Mouse (Mus musculus): ENCODE data around the gene Anapc4.

Gene Anapc4

GRCm38 (mm10) chr5:52833761-52834274 lies at the start of gene Anapc4:
Gene Anapc4, plus strand, starts transcription at chr5:52834012.
- in situ Hi-C loops (cut with MboI, MseI), result no loop called here

DNA sequence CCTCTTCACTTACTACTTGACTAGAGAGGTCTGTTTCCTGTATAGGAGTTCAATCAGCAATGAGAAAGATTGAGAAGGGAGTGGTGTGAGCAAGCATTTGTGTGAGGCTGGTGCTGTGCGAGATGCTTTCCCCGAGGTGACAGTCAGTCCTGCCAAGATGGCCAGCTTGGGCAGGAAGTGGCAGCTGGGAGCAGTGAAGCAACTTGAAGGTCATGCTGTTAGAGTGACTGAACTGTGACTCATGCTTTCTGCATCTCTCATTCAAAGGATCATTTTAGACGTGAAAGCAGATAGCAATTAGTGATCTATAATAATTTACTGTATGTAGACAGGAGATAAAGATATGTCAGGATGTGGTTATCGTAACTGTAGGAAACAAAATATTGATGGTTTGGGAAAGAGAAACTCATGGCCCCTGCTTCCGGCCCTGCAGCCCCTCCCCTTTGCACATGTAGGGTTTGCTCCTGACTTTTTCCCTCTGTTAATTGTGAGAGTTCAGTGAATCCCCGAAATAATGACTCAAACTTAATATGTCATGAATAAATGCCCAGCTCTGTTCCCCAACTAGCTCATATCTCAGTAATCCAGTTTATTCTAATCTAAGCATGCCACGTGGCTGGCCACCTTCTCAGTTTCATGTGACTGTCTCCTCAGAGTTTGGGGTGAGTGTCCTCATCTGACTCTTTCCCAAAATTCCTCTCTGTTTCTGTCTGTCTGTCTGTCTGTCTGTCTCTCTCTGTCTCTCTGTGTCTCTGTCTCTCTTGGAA lies 47.1 kb upstream of the Anapc4 start:
- in situ Hi-C loops (cut with MboI, MseI), result loop anchor here (25.0 kb wide), 1 partner anchor 599 kb away; the partner anchor contains the start of gene Dhx15

- in situ Hi-C loops (cut with MboI, MseI), result loop anchor here (25.0 kb wide), 1 partner anchor 606 kb away; the partner anchor contains the start of gene Dhx15
Observed at GRCm38 (mm10) chr5:52793230-52793629, 40.6 kb upstream of the Anapc4 start.

DNA sequence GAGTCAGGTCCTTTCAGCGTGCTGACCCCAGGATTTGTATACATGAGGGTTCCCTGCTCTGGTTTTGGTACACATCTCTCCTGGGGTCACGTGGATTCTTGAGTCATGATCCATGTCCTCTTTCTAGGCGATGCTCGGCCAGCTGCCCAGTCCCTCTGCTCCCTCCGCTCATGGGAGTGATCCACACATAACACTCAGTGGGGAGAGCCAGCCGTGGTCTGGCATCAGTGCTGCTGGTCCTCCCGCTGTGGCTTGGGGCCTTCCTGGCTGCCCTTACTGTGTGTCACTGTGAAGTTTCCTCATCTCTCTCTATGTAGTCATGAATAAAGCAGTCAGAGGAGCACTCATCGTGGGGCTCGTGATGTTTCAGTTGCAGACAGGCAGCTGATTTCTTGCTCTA lies 39.7 kb upstream of the Anapc4 start:
- in situ Hi-C loops (cut with MboI, MseI), result loop anchor here (25.0 kb wide), 1 partner anchor 607 kb away; the partner anchor contains the start of gene Dhx15

DNA sequence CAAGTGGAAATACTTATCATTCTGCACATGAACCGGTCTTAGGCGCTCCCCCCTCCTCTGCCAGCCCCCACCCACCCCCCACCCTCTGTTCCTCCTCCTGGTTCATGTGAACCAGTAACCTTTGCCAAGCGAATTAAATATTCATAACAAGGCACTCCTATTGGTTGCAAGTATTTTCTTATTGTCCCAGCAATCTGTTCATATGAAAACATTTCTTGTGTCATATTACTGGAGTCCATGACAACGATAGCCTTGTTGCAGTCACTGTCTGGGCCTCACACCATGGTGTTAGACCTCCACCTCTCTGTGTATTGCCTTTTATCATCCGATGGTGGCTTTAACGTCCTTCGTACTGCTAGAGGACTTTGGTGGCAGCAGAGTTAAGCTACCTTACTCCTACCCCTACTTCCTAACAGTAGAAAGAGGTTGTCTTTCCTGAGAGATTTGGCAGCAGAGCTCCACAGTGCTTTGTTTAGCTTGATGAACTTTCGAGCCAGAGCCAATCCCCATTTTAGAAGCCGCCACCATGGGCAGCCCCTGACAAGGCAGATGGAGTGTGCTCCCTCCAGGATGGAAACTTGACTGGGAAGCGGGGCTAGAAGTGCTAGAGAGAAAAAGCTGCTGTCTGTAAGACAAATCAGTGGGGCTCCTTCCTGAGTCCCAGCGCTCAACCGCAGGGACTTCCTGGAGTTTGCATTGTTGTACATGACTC lies 34.4 kb upstream of the Anapc4 start:
- in situ Hi-C loops (cut with MboI, MseI), result loop anchor here (25.0 kb wide), 1 partner anchor 612 kb away; the partner anchor contains the start of gene Dhx15

GRCm38 (mm10) chr5:52805801-52806200 lies 28.0 kb upstream of the Anapc4 start:
- in situ Hi-C loops (cut with MboI, MseI), result loop anchor here (10.0 kb wide), 1 partner anchor 841 kb away; no protein-coding TSS in a partner anchor

GRCm38 (mm10) chr5:52806349-52806748 lies 27.5 kb upstream of the Anapc4 start:
- in situ Hi-C loops (cut with MboI, MseI), result loop anchor here (10.0 kb wide), 1 partner anchor 842 kb away; no protein-coding TSS in a partner anchor

- in situ Hi-C loops (cut with MboI, MseI), result loop anchor here (10.0 kb wide), 1 partner anchor 842 kb away; no protein-coding TSS in a partner anchor
Observed at GRCm38 (mm10) chr5:52807030-52807429, 26.8 kb upstream of the Anapc4 start.

DNA sequence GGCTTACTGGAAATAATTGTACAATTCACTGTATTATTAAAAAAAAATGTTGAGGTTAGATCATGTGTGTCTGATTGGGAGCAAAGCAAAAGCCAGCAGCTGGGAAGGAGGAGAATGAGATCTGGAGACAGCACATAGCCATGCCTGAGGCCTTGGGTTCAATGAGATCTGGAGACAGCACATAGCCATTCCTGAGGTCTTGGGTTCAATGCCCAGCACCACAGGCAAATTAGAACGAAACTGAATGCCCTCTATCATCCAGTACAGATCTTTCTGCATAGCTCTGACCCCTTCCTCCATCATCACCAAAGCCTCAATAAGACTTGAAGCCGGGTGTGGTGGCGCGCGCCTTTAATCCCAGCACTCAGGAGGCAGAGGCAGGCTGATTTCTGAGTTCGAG lies 23.4 kb upstream of the Anapc4 start:
- in situ Hi-C loops (cut with MboI, MseI), result no loop called here

GRCm38 (mm10) chr5:52811056-52811455 lies 22.8 kb upstream of the Anapc4 start:
- in situ Hi-C loops (cut with MboI, MseI), result no loop called here

- in situ Hi-C loops (cut with MboI, MseI), result no loop called here
Observed at GRCm38 (mm10) chr5:52812456-52812855, 21.4 kb upstream of the Anapc4 start.

DNA sequence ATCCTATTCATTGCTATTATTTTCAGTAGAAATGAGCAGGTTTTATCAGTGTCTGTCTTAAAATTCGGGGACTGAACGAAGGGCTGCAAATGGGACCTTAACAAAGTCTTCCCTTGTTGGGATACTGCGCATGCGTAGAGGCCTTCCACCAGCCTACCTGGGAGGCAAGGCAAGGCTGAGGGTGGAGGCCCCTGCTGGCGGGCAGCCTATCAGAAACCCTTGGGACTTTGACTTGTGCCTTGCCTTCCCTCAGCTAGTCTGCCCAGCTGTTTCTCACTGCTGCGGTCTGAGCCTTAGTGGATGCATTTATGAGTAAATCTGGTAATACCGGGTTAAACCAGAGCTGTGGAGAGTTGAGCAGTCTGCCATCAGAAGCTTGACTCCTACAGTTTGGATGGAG lies 20.5 kb upstream of the Anapc4 start:
- in situ Hi-C loops (cut with MboI, MseI), result no loop called here

DNA sequence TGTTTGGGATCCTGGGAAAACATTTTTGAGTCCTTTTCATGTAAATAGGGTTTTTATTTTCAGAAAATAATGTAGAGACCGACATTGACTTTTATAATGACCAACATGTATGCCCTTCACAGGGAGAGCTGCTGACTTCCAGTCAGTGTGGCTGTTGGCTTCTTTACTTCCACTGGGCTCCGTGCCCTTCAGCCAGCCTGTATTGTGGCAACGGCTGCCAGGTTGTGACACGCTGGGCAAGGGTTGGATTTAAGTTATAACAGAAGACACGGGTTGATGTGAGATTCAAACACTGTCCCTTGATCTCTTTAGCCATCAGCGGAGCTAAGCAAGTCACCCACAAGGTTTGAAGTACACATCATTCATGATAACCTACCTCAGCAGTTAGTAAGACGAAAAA lies 15.1 kb upstream of the Anapc4 start:
- in situ Hi-C loops (cut with MboI, MseI), result loop anchor here (5.0 kb wide), 1 partner anchor 301 kb away; no protein-coding TSS in a partner anchor

GRCm38 (mm10) chr5:52821691-52822090 lies 12.1 kb upstream of the Anapc4 start:
- in situ Hi-C loops (cut with MboI, MseI), result no loop called here

DNA sequence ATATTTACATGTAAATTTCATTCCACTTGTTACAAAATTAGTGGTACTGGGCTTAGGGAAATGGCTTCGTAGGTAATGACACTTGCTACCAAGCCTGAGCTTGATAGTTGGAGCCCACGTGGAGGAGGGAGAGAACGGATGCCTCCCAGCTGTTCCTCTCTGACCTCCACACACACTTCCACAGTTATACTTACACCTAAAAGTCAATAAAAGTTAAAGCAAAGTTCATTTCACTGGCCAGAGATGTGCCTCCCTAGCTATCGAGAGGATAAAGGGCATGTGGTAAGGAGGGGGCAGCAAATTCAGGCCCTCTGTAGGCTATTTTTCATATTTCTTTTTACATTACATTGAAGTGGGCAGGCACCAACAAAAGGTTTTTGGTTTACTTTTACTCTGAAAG lies 5.9 kb upstream of the Anapc4 start:
- in situ Hi-C loops (cut with MboI, MseI), result no loop called here

DNA sequence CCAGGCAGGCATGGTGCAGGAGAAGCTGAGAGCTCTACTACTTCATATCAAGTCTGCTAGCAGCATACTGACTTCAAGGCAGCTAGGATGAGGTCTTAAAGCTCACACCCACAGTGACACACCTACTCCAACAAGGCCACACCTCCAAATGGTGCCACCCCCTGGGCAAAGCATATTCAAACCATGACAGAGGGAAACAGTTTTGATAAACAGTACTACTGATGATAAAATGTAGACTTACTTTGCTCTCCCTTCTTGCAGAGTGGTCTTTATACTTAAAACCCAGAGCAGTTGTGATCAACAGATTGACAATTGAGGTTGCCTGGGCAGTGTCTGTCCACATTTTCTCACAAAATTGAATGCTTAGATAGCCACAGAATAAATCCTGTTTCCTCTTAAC lies 807 bp upstream of the Anapc4 start:
- in situ Hi-C loops (cut with MboI, MseI), result no loop called here

DNA sequence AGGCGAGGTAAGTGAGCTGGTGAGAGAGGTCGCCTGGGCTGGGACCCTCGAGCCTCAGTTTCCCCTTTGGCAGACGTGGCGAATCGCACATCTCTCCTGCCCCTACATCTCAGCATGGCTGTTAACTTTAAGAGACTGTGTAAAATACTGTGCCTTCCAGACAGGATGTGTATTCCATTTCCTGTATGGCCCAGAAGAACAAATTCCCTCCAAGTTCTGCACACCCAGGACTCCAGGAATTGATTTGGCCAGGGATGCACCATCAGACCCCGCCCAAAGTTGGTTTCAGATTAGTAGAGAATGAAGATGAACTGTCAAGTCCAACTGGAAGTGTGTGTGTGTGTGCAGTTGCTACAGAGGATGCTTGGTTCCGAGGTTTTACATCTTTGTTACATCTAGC lies 574 bp downstream of the Anapc4 start:
- in situ Hi-C loops (cut with MboI, MseI), result no loop called here

GRCm38 (mm10) chr5:52844319-52844718 lies 10.5 kb downstream of the Anapc4 start:
- in situ Hi-C loops (cut with MboI, MseI), result no loop called here

DNA sequence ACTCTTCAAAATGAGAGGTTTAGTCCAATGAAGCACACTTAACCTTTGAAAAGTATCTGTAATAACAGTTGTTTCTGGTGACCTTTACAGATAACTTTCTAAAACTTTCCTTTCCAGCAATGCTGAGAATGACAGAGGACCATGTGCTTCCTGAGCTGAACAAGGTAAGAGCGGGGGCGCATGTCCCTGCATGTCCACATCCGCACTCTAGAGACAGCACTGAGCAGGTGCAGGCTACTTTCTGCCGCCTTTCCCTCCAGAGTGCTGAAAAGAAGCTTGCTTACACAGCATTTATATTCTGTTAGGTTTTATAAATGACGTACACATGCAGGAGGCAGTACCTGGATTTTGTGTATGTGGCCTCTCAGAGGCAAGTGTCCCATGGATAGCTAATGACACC lies 21.9 kb downstream of the Anapc4 start:
- in situ Hi-C loops (cut with MboI, MseI), result no loop called here

- in situ Hi-C loops (cut with MboI, MseI), result no loop called here
Observed at GRCm38 (mm10) chr5:52864446-52864845, 30.6 kb downstream of the Anapc4 start.

DNA sequence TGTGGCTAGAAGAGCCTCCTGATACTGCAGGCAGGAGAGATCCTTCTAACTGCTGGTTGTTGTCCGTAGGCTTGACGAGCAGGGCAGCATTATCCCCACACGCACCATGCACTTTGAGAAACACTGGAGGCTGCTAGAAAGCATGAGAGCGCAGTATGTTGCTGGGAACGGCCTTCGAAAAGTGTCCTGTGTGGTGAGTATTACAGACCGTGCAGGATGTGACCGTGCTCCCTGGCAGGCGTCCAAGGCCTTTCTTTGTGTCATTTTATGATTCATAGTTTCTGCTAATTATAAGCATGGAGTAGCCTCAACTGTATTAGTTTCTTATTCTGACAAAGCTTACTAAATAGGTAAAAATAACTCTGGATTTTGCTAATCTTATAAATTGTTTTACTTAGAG lies 32.0 kb downstream of the Anapc4 start:
- in situ Hi-C loops (cut with MboI, MseI), result no loop called here

Measured in T-helper 1 cell (primary cell).